Mouse (Mus musculus) kidney, adult 8-10 months (tissue): ENCODE data around the gene Etfa.
A peak's percentile ranks its signal among the peaks of the same experiment; 100 is the strongest.

ENCODE experiments used
- DNase-seq, 2 experiments: peaks; one replicate each; pipeline ENCODE4 v3.0.0; 2022

Etfa gene

GRCm38 (mm10) chr9:55510651-55511235, 1.3 kb downstream of the Etfa start:
- peak; percentile 8 to 38 for DNase-seq

- DNase-seq, result no peak
Observed at GRCm38 (mm10) chr9:55509731-55510130, 2.3 kb downstream of the Etfa start.

- DNase-seq, result no peak
Observed at GRCm38 (mm10) chr9:55508701-55509100, 3.3 kb downstream of the Etfa start.

- DNase-seq, result no peak
Observed at GRCm38 (mm10) chr9:55507922-55508321, 4.1 kb downstream of the Etfa start.

DNA sequence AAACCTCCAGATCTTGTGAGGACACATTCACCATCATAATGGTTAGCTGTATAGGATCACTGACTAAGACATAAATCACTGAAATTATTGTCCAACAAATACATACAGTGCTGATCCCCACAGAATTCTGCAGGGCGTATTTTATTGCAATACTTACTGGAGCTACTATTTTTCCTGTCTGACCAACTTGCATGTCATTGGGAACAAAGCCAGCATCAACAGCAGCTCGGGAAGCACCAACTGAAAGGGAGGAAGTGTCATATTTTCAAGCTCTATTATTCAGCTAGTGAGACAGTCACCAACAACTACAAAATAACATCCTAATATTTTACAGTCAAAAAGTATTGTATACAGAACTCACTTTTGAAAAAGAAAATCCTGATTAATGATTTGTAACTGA, 29.9 kb downstream of the Etfa start:
- DNase-seq, result peak in 1 of 2 experiments; percentile 6

DNA sequence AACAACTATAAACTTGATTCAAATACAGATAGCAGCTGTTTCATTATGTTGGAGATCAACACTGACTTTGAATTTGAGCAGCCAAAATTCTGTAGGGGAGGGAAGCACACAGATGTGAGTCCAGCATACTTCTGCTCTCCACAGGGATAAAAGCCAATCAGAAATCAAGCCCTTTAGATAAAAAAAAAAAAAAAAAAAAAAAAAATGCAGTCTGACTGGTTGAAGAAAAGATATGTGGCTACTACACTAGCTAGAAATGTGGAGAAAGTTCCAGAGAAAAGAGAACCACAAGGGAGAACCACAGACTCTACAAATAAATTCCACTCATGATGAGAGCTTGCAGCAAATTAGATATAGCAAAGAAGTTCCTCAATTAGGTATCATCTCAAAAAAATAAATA, 33.3 kb downstream of the Etfa start:
- no peak for DNase-seq

DNA sequence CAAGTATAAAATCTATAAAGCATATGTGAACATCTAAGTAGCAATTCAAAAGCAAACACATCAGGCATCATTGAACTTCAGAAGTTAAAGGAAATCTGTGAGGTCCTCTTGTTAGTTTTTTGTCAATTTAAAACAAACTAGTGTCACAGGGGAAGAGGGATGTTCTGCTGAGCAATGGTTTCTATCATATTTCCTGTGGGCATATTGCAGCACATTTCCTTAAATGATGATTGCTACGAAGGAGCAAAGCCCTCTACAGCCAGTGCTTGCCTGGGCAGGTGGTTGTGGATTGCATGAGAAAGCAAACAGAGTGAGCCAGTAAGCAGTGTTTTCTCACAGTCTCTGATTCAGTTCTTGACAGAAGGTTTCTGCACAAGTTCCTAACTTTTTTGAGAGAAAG, 36.0 kb downstream of the Etfa start:
- no peak for DNase-seq

GRCm38 (mm10) chr9:55468397-55468796, 43.6 kb downstream of the Etfa start:
- DNase-seq, result no peak

DNA sequence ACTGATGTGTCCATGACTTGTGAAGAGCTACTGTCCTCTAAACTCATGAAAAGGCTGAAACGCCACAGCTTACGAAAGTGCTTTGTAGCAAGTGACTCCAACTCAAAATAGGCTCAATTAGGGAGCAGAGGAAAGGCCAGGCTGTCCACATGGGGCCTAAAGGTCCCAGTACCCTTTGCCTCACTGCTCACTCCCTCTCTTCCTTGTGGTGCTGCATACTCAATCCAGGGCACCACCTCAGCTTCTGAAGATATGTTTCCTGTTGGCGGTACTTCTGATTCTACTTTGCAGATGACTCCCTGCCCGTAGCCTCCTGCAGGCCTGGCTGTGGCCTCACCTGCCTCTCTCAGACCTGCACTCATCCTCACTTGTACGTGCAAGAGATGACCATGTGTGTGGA, 58.7 kb downstream of the Etfa start:
- no peak for DNase-seq

- no peak for DNase-seq
Observed at GRCm38 (mm10) chr9:55452906-55453305, 59.1 kb downstream of the Etfa start.

DNA sequence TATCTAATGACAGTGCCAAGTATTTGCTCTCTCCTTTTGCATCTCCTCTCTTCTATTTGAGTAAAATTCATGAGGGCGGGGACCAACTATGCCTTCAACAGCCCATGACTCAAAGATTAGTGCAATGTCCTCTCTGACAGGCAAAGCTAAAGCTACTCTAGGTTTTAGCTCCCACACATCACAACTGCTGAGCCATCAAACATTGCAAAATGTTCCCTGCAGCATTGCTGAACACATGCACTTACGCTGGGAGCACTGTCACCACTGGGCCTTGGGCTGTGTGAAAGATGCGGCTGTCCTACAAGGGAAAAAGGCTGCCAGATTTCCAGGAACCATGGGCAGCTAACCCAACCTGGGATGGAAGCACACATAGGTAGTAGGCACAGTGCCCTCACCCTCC, 60.6 kb downstream of the Etfa start:
- no peak for DNase-seq

DNA sequence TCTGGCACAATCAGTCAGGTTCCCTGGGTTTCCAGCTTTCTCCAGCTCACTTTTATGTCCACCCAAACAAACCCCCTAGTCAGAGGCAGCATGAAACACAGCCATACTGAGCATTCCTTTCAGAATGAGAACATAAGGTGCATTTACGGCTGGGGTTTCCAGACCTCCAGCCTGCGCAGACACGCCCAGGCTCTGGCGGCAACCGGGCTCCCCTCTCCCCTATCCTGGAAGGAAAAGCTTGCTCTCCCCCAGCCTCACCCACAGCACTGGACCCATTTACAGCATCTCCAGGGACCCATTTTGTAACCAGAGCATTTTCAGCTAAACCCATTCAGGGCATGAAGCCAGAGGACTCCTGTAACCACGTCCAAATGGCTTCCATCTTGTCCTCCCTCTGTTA, 62.0 kb downstream of the Etfa start:
- no peak for DNase-seq

GRCm38 (mm10) chr9:55449108-55449507, 62.9 kb downstream of the Etfa start:
- DNase-seq, result no peak

DNA sequence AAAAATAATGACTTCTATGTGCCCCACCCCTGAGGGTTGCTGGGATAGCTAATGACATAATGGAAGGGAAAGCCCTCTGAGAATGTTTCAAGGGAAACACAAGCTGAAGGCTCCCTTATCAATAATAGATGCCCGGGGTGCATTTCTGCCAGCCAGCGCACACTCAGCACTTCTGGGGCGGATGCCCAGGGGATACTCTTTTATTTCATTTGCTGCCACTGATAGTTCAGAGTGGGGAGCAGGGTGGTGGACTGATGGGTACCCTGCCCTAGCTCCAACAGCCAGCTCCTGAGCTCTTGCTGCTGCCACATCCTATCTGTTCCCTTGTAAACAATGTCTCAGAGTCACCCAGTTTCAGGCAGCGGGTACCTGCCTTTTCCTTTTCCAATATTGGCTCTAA, 64.5 kb downstream of the Etfa start:
- DNase-seq, result no peak

DNA sequence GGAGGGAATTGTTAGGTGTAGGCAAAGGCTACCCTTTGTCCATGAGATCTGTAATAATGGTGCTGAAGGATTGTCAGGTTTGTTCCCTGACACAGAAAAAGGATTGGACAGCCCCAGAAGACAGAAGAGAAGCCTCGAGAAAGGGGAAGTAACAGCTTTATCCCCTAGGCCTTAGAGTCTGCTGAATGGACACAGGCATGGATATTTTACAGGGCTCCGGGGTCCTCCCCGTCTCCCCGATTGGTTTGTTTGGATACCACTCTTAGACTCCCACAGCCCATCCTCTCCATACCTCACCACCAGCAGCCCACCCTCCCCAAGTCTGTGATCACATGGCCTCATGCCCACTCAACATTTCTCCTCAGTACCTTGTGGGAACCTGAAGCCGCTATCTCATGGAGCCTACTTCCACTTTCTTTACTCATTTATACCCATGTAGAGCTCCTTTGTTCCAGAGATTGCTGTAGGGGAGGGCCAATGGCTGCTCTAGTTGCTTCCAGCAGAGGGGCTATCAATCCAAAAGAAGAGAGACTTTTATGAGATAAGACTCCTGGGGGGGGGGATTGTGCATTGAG, 72.8 kb downstream of the Etfa start:
- no peak for DNase-seq

GRCm38 (mm10) chr9:55438433-55438832, 73.6 kb downstream of the Etfa start:
- no peak for DNase-seq

DNA sequence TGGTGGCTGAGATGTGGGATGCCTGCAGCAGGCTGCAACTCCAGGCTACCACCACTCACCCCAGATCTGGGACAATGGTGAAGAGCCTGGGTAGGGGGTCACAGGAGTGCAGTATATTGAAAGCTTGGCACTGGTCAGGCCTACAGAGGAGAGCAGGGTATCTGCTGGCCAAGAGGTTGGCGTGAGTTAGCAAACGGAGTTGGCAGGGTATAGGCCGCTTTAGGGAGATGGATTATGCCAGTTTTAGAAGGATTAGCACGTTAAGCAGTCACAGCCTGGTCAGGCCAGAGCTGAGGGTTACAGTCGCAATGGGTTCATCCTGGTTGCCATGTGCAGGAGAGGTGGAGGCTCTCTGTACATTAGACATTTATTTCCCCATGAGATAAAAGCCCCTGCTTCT, 78.2 kb downstream of the Etfa start:
- no peak for DNase-seq

DNA sequence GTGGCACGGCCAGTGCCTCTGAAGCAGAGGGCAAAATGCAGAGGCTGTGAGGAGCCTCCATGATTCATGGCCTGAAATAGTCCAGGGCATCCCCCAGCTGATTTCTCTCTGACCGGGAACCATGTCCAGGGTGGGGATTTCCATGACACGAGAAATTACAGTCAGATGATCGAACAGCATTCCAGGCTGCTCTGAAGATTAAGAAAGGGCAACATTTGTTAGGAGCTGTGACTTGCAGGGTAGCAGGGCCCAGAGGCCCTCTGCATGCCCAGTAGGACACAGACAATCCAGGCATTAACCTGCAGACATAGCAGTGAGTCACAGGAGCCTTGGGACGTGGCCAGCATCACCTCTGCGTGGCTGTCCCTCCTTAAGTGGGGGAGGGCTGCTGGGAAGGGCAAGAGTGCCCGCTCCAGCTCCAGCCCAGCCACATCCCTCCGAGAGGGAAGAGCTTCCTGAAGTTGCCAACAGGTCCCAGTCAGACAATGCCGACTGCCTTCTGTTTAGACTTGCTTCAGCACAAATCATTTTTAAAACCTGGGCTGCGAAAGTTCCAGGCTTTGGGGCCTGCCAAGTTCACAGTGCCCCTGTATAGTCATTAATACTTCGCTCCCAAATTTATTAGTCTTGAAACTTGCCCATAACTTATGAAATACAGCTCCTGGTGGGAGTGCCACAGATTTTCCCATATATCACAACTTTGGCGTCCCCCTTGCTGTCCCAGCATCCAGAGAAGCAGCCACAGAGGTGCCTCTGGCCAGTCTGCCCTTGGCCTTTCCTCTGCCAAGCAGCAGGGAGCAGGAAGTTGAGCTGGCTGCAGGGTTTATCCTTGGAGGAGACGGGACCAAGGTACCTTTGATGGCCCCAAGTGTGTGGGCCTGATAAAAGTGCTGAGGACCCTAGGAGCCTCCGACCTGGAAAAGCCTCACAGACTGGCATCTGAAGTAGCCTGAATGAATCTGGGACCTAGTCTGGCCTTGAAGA, 79.4 kb downstream of the Etfa start:
- DNase-seq, result no peak

GRCm38 (mm10) chr9:55430133-55430532, 81.9 kb downstream of the Etfa start:
- DNase-seq, result peak; percentile 34 to 35

- peak; percentile 76 to 86 for DNase-seq
Observed at GRCm38 (mm10) chr9:55429242-55429975, 82.6 kb downstream of the Etfa start.

DNA sequence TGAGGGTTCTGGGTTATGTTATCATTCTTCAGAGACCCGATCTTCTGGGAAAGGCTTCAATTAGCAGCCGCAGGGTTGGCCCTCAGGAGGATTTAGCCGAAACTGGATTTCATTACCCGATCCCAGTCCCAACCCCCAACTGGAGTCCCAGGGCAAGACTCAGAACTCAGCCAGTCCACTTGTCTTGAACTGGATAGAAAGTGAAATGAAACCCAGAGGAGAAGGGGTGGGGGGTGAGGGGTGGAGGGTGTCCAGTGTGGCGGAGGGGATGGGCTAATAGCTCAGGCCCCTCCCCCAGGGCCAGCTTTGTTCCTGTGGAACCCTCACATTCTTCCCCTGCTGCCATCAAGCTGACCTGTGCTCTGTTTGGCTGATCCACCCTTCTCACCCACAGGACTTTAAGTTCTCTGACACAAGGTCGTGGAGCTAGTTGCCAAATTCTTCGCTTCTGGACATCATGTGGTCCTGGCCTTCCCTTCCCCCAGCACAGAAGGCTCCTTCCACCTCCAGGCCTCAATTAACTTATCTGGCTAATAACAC, 86.7 kb downstream of the Etfa start:
- DNase-seq, result no peak

GRCm38 (mm10) chr9:55423451-55424424, 88.3 kb downstream of the Etfa start:
- peak; percentile 24 to 25 for DNase-seq
